Mouse (Mus musculus) CD4-positive, CD25-positive, alpha-beta regulatory T cell (primary cell): ENCODE results near the gene Gpr141. TPM values are rescaled to one million over a fixed set of nuclear protein-coding genes. Genes with fewer than 3 reads are reported as not detected.

Source experiments
- polyA plus RNA-seq: library from polyadenylated mRNA; unstranded; fragments of 100-300 nt; shearing (Covaris generic); gene quantifications from one replicate; pipeline ENCODE4 v1.2.1, GENCODE M21; 2017

Gpr141 gene
- polyA plus RNA-seq = 0.25 TPM

DNA sequence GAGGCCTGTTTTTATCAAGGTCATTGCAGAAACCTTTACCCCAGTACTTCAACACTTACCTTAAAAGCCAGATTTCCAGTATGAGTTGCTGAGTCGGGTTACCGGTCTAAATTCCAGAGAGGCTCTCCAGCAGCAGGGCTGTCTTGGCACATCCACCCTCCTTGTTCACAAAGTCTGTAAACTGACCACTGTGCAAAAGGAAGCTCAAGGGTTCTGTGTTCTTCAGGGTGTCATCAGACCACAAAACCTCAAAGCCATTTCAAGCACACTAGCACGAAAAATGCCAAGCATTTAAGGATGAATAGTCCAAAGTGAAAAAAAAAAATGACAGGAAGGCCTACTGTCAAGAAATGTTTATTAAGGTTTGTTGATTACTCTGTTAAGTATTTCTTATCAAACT, at the start of gene Gpr141:
Gene Gpr141, minus strand, starts transcription at position 187 of the 400 bp plus-strand sequence.

Other genes starting within 250 kb of the Gpr141 start
- gene Epdr1, start 204.3 kb downstream of the Gpr141 start, polyA plus RNA-seq = 0.63 TPM
- gene Sfrp4, start 201.2 kb downstream of the Gpr141 start, polyA plus RNA-seq = not detected
- not detected for gene Nme8, start 126.5 kb downstream of the Gpr141 start, polyA plus RNA-seq